Mouse (Mus musculus) kidney, postnatal 0 days (tissue): ENCODE measurements at regions not wholly inside any gene's neighbourhood (a gene's known extent, or its start where the extent isn't known, plus 50 kb on each side); places are given as distances from the start of the nearest gene placed in this dataset.

Experiments
- ATAC-seq: fragments of 200-750 bp; cut with Nextera tagmentation; replicated peaks from 2 replicates; pipeline ENCODE4 v1.8.0; 2017; ENCODE audit warnings: low read depth, moderate number of reproducible peaks, moderate TSS enrichment, moderate library complexity; ENCODE audit not compliant: low FRiP score
- DNase-seq: peaks from one replicate; pipeline ENCODE4 v3.0.0-alpha.2; 2016; ENCODE audit warnings: low spot score
- H3K27ac ChIP-seq: fragments of 300-500 bp; sonication (generic); 2 replicates; pipeline ENCODE4 v1.5.1; 2014; ENCODE audit warnings: mild to moderate bottlenecking
- H3K27me3 ChIP-seq: fragments of 300-500 bp; sonication (generic); 2 replicates; pipeline ENCODE4 v1.6.1; 2014; ENCODE audit warnings: low read length, mixed read lengths; ENCODE audit not compliant: insufficient read depth
- H3K36me3 ChIP-seq: fragments of 300-500 bp; sonication (generic); 2 replicates; pipeline ENCODE4 v1.6.1; 2014; ENCODE audit warnings: low read length, mixed read lengths; ENCODE audit not compliant: insufficient read depth
- H3K4me1 ChIP-seq: fragments of 300-500 bp; sonication (generic); replicated peaks from 2 replicates; pipeline ENCODE4 v1.6.1; 2014; ENCODE audit warnings: antibody characterized with exemption, low read length, mixed read lengths; ENCODE audit not compliant: insufficient read depth
- H3K4me2 ChIP-seq: fragments of 300-500 bp; sonication (generic); 2 replicates; pipeline ENCODE4 v1.6.1; 2014; ENCODE audit warnings: mild to moderate bottlenecking, low read length, moderate library complexity, mixed read lengths
- H3K4me3 ChIP-seq: fragments of 300-500 bp; sonication (generic); replicated peaks from 2 replicates; pipeline ENCODE4 v1.5.1; 2014; ENCODE audit warnings: low read depth, low read length
- H3K9ac ChIP-seq: fragments of 300-500 bp; sonication (generic); 2 replicates; pipeline ENCODE4 v1.6.1; 2014; ENCODE audit warnings: low read depth, low read length
- H3K9me3 ChIP-seq: fragments of 300-500 bp; sonication (generic); replicated peaks from 2 replicates; pipeline ENCODE4 v1.6.1; 2016; ENCODE audit warnings: low read length, inconsistent platforms, mixed read lengths
- CTCF ChIP-seq: IDR thresholded peaks from 2 replicates; pipeline ENCODE4 v1.5.1; 2016; ENCODE audit warnings: antibody characterized with exemption, low read depth, mild to moderate bottlenecking, moderate library complexity
- WGBS: fragments of 180-500 bp; shearing (Covaris S2); extraction: QIAGEN DNeasy Blood & Tissue Kit; methylation state at CpG from one replicate; pipeline ENCODE4 v1.1.7; 2014; 5-methylcytosine and 5-hydroxymethylcytosine counted together

- ATAC-seq = no peak
- no peaks in the 10 kb centered on the region for H3K4me1 ChIP-seq
- H3K27ac ChIP-seq = no peak overlapping the region
- no peak overlapping the region for H3K9ac ChIP-seq
- DNase-seq = no peak
- H3K4me3 ChIP-seq = no peak overlapping the region
- H3K36me3 ChIP-seq = no peaks in the 10 kb centered on the region
- WGBS = 87% methylated on average over 9 of the region's 9 CpGs
- TF ChIP-seq CTCF = no peak
- no peak overlapping the region for H3K4me2 ChIP-seq
- no peaks in the 10 kb centered on the region for H3K9me3 ChIP-seq
- no peaks in the 10 kb centered on the region for H3K27me3 ChIP-seq
These were observed 333.3 kb upstream of the Tmpo start for GRCm38 (mm10) chr10:91514163-91515020.

- Histone ChIP-seq H3K4me1 (no peaks in the 10 kb centered on the region), H3K9ac (no peak overlapping the region), H3K9me3 (no peaks in the 10 kb centered on the region), H3K27me3 (no peaks in the 10 kb centered on the region), H3K4me3 (no peak overlapping the region), H3K27ac (no peak overlapping the region), H3K36me3 (no peaks in the 10 kb centered on the region), H3K4me2 (no peak overlapping the region)
- no peak for ATAC-seq
- WGBS = 58% methylated on average over 7 of the region's 7 CpGs
- DNase-seq = no peak
- TF ChIP-seq CTCF = no peak
These were observed 325.9 kb upstream of the Tmpo start for GRCm38 (mm10) chr10:91507038-91507437.

- Histone ChIP-seq H3K27ac (no peak overlapping the region), H3K9ac (no peak overlapping the region), H3K4me3 (no peak overlapping the region), H3K27me3 (no peaks in the 10 kb centered on the region), H3K36me3 (no peaks in the 10 kb centered on the region), H3K4me2 (no peak overlapping the region), H3K4me1 (no peaks in the 10 kb centered on the region), H3K9me3 (no peaks in the 10 kb centered on the region)
- TF ChIP-seq CTCF = no peak
- ATAC-seq (no peak), DNase-seq (no peak)
- 48% methylated on average over 12 of the region's 12 CpGs for WGBS
These were observed 323.8 kb upstream of the Tmpo start for GRCm38 (mm10) chr10:91504891-91505290.

- TF ChIP-seq CTCF = no peak
- 81% methylated on average over 4 of the region's 4 CpGs for WGBS
- H3K4me1 ChIP-seq = no peaks in the 10 kb centered on the region
- H3K4me3 ChIP-seq = no peak overlapping the region
- no peak overlapping the region for H3K4me2 ChIP-seq
- no peak overlapping the region for H3K9ac ChIP-seq
- no peaks in the 10 kb centered on the region for H3K9me3 ChIP-seq
- no peak for ATAC-seq
- no peaks in the 10 kb centered on the region for H3K36me3 ChIP-seq
- H3K27me3 ChIP-seq = no peaks in the 10 kb centered on the region
- no peak for DNase-seq
- no peak overlapping the region for H3K27ac ChIP-seq
These were observed 317.4 kb upstream of the Tmpo start for GRCm38 (mm10) chr10:91498543-91498942.

- TF ChIP-seq CTCF = no peak
- Histone ChIP-seq H3K9me3 (no peaks in the 10 kb centered on the region), H3K4me1 (no peaks in the 10 kb centered on the region), H3K27me3 (no peaks in the 10 kb centered on the region), H3K4me3 (no peak overlapping the region), H3K36me3 (no peaks in the 10 kb centered on the region), H3K4me2 (no peak overlapping the region), H3K27ac (no peak overlapping the region), H3K9ac (no peak overlapping the region)
- 89% methylated on average over 2 of the region's 2 CpGs for WGBS
- no peak for ATAC-seq
- no peak for DNase-seq
These were observed 283.6 kb upstream of the Tmpo start for GRCm38 (mm10) chr10:91464691-91465090.

GRCm38 (mm10) chr10:91447974-91448703, 267.0 kb upstream of the Tmpo start:
- Histone ChIP-seq H3K27ac (no peak overlapping the region), H3K27me3 (no peaks in the 10 kb centered on the region), H3K9me3 (no peaks in the 10 kb centered on the region), H3K4me1 (no peaks in the 10 kb centered on the region), H3K36me3 (no peaks in the 10 kb centered on the region), H3K9ac (no peak overlapping the region), H3K4me2 (no peak overlapping the region), H3K4me3 (no peak overlapping the region)
- ATAC-seq = no peak
- WGBS = 43% methylated on average over 10 of the region's 10 CpGs
- DNase-seq = no peak
- no peak for TF ChIP-seq CTCF
